Mouse (Mus musculus) lung, postnatal 0 days (tissue): Measurements from ENCODE around the gene Msl1. TPM values are rescaled to one million over a fixed set of nuclear protein-coding genes. Genes with fewer than 3 reads are reported as not detected.

ENCODE experiments used
- ATAC-seq: fragments of 200-750 bp; cut with Nextera tagmentation; 2 replicates; pipeline ENCODE4 v1.8.0; 2017; ENCODE audit warnings: moderate library complexity
- DNase-seq: peaks from one replicate; pipeline ENCODE4 v3.0.0-alpha.2; 2016; ENCODE audit warnings: low spot score
- H3K27ac ChIP-seq: fragments of 300-500 bp; sonication (generic); 2 replicates; pipeline ENCODE4 v1.5.1; 2014; ENCODE audit warnings: antibody characterized with exemption, mild to moderate bottlenecking, low read length, mixed read lengths
- H3K27me3 ChIP-seq: fragments of 300-500 bp; sonication (generic); replicated peaks from 2 replicates; pipeline ENCODE4 v1.6.1; 2014; ENCODE audit warnings: low read length, mixed read lengths; ENCODE audit not compliant: insufficient read depth
- H3K36me3 ChIP-seq: fragments of 300-500 bp; sonication (generic); 2 replicates; pipeline ENCODE4 v1.6.1; 2014; ENCODE audit warnings: low read length, mixed read lengths; ENCODE audit not compliant: insufficient read depth
- H3K4me1 ChIP-seq: fragments of 300-500 bp; sonication (generic); 2 replicates; pipeline ENCODE4 v1.6.1; 2014; ENCODE audit warnings: antibody characterized with exemption, low read depth, low read length, mixed read lengths; ENCODE audit not compliant: insufficient read depth
- H3K4me2 ChIP-seq: fragments of 300-500 bp; sonication (generic); replicated peaks from 2 replicates; pipeline ENCODE4 v1.6.1; 2014; ENCODE audit warnings: low read depth, mild to moderate bottlenecking, low read length, moderate library complexity, mixed read lengths
- H3K4me3 ChIP-seq: fragments of 300-500 bp; sonication (generic); 2 replicates; pipeline ENCODE4 v1.5.1; 2014; ENCODE audit warnings: low read depth, low read length
- H3K9ac ChIP-seq: fragments of 300-500 bp; sonication (generic); replicated peaks from 2 replicates; pipeline ENCODE4 v1.6.1; 2014; ENCODE audit warnings: low read depth, mild to moderate bottlenecking
- H3K9me3 ChIP-seq: fragments of 300-500 bp; sonication (generic); 2 replicates; pipeline ENCODE4 v1.6.1; 2016; ENCODE audit warnings: low read length, mixed read lengths
- CTCF ChIP-seq: IDR thresholded peaks from 2 replicates; pipeline ENCODE4 v1.5.1; 2016; ENCODE audit warnings: antibody characterized with exemption, mild to moderate bottlenecking
- EP300 ChIP-seq: IDR thresholded peaks from 2 replicates; pipeline ENCODE4 v1.6.1; 2016; ENCODE audit warnings: antibody characterized with exemption, mild to moderate bottlenecking, control low read depth
- WGBS: fragments of 180-500 bp; shearing (Covaris S2); extraction: QIAGEN DNeasy Blood & Tissue Kit; methylation state at CpG from one replicate; pipeline ENCODE4 v1.1.7; 2014; 5-methylcytosine and 5-hydroxymethylcytosine counted together
- polyA plus RNA-seq: library from polyadenylated mRNA; unstranded; fragments of >200 nt; fragmentation: Nextera tagmentation; extraction: Ambion mirVana; gene quantifications from 2 replicates; pipeline ENCODE4 v1.2.1, GENCODE M21; 2015

The Msl1 gene
- polyA plus RNA-seq, 1 experiment from 2014 or later: 16.3 TPM

DNA sequence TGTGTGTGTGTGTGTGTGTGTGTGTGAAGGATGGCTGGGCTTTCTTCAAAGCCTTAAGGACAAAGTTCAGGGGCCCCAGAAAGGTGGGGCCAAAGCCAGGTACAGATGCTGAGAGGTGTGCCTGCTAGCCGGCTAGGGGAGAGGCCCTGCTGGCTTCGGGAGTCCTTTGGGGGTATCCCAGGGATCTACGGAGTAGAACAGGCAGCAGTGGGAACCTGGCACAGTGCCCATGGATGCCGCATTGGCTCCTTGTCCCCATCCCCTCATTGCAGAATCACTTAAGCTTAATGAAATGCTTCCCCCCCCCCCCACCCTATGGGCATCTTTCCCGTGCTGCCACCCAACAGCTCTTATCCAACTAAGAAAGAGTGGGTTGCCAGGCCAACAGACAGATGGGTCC is 45.6 kb upstream of the Msl1 start:
- H3K36me3 ChIP-seq: no peaks in the 10 kb centered on the region
- H3K27ac ChIP-seq: peak overlapping the region; percentile 83
- WGBS: 23% methylated on average over 5 of the region's 5 CpGs
- no peaks in the 10 kb centered on the region for H3K9me3 ChIP-seq
- TF ChIP-seq CTCF: no peak
- no peak for TF ChIP-seq EP300
- no peaks in the 10 kb centered on the region for H3K27me3 ChIP-seq
- DNase-seq (no peak), ATAC-seq (no peak)
- H3K4me3 ChIP-seq: no peak overlapping the region
- H3K4me2 ChIP-seq: no peak overlapping the region
- no peak overlapping the region for H3K9ac ChIP-seq
- peaks cover 81% of the 10 kb centered on the region for H3K4me1 ChIP-seq

GRCm38 (mm10) chr11:98750351-98751201 is 44.7 kb upstream of the Msl1 start:
- Histone ChIP-seq H3K4me2 (peak overlapping the region; percentile 30), H3K27me3 (no peaks in the 10 kb centered on the region), H3K27ac (peak overlapping the region; percentile 83), H3K36me3 (no peaks in the 10 kb centered on the region), H3K9ac (no peak overlapping the region), H3K4me3 (no peak overlapping the region), H3K4me1 (peaks cover 75% of the 10 kb centered on the region), H3K9me3 (no peaks in the 10 kb centered on the region)
- 12% methylated on average over 16 of the region's 17 CpGs for WGBS
- peak; percentile 41 for TF ChIP-seq CTCF
- TF ChIP-seq EP300: peak; percentile 31
- peak; percentile 53 for ATAC-seq
- peak; percentile 72 for DNase-seq

DNA sequence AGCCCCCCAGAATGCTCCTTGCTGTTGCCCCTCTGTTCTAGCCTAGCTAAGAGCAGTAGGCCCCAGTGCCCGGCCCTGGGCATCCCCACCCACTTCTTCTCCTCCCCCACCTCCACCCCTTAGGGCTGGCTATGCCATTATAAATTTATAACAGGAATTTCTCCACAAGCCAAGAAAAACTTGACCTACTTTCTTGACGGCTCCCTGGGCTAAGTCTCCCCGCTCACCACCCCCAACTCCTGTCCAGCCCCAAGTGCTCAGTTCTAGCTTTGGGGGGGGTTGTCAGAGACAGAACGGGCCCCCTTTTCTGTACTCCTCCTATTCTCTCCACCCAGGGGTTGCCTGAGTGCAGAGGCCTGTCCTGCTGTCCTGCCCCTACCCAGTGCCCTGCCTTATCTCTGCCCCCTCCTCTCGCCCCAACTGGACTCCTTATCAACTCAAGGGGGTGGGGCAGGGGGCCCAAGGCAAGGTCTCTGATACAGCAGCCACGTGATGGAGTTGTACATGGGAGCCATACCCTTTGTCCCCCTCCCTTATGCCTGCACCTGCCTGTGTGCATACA is 44.0 kb upstream of the Msl1 start:
- Histone ChIP-seq H3K4me3 (no peak overlapping the region), H3K9ac (no peak overlapping the region), H3K9me3 (no peaks in the 10 kb centered on the region), H3K27me3 (no peaks in the 10 kb centered on the region), H3K4me1 (peaks cover 72% of the 10 kb centered on the region), H3K36me3 (0 out of 2 replicates have a peak, but pooled peaks cover 3% of the 10 kb centered on the region), H3K27ac (peak overlapping the region; percentile 83), H3K4me2 (peak overlapping the region; percentile 30)
- WGBS: 14% methylated on average over 6 of the region's 6 CpGs
- ATAC-seq: peak; percentile 18
- peak; percentile 75 for DNase-seq
- TF ChIP-seq EP300 (no peak), CTCF (no peak)

- peak overlapping the region; percentile 47 for H3K27ac ChIP-seq
- peaks cover 62% of the 10 kb centered on the region for H3K4me1 ChIP-seq
- H3K9me3 ChIP-seq: no peaks in the 10 kb centered on the region
- H3K36me3 ChIP-seq: 0 out of 2 replicates have a peak, but pooled peaks cover 5% of the 10 kb centered on the region
- ATAC-seq: no peak
- H3K27me3 ChIP-seq: no peaks in the 10 kb centered on the region
- H3K4me3 ChIP-seq: no peak overlapping the region
- 69% methylated on average over 10 of the region's 10 CpGs for WGBS
- no peak overlapping the region for H3K9ac ChIP-seq
- TF ChIP-seq CTCF (no peak), EP300 (no peak)
- H3K4me2 ChIP-seq: no peak overlapping the region
- DNase-seq: no peak
These were observed 42.7 kb upstream of the Msl1 start for GRCm38 (mm10) chr11:98752562-98753140.

- WGBS: 86% methylated on average over 5 of the region's 5 CpGs
- peak overlapping the region; percentile 79 for H3K27ac ChIP-seq
- H3K9me3 ChIP-seq: no peaks in the 10 kb centered on the region
- H3K9ac ChIP-seq: no peak overlapping the region
- TF ChIP-seq CTCF: no peak
- TF ChIP-seq EP300: no peak
- no peak overlapping the region for H3K4me2 ChIP-seq
- H3K36me3 ChIP-seq: 0 out of 2 replicates have a peak, but pooled peaks cover 5% of the 10 kb centered on the region
- H3K4me1 ChIP-seq: peaks cover 56% of the 10 kb centered on the region
- ATAC-seq: no peak
- no peak for DNase-seq
- H3K4me3 ChIP-seq: no peak overlapping the region
- H3K27me3 ChIP-seq: no peaks in the 10 kb centered on the region
These were observed 42.1 kb upstream of the Msl1 start for GRCm38 (mm10) chr11:98753264-98753663.

DNA sequence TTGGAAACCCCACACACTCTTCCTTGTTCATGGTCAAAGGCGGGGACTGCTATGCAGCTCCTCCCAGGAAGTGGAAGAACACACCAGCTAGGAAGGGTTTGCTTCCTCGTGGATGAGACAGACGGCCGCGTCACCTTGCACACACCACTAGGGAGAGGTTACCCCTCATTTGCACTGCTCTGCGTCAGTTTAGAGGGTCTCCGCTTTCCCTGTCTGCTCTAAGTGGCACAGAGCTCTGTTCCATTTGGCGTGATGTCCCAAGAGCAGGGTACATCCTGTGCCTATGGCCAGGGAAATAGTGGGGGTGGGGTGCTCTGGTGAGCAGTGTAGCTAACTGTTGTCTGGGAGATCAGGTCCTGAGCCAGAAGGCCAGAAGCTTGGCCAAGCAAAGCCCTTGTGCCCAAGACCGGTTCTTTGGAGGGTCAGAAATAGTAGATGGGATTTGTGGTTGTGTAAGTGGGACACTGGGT is 41.1 kb upstream of the Msl1 start:
- Histone ChIP-seq H3K4me3 (no peak overlapping the region), H3K27ac (peak overlapping the region; percentile 79), H3K4me1 (peaks cover 48% of the 10 kb centered on the region), H3K27me3 (no peaks in the 10 kb centered on the region), H3K9me3 (no peaks in the 10 kb centered on the region), H3K36me3 (0 out of 2 replicates have a peak, but pooled peaks cover 5% of the 10 kb centered on the region), H3K9ac (no peak overlapping the region), H3K4me2 (0 out of 2 replicates have a peak overlapping the region, but pooled peaks have one; percentile 8)
- TF ChIP-seq EP300: no peak; the same call in 1 of the 2 replicates
- peak; percentile 17; the same call in 1 of the 2 replicates for TF ChIP-seq CTCF
- peak; percentile 34; the same call in 1 of the 2 replicates for ATAC-seq
- peak; percentile 69 for DNase-seq
- 46% methylated on average over 9 of the region's 9 CpGs for WGBS
